Mouse (Mus musculus) ES-Bruce4 (cell line): Measurements from ENCODE around the gene Wdpcp.

Experiments
- CTCF ChIP-seq: IDR thresholded peaks from one replicate; pipeline ENCODE4 v1.8.1; 2011; ENCODE audit warnings: low read depth, low read length
- POLR2A ChIP-seq: IDR thresholded peaks from one replicate; pipeline ENCODE4 v1.8.1; 2011; ENCODE audit warnings: low read length; ENCODE audit not compliant: insufficient read depth

GRCm38 (mm10) chr11:21868675-21869074 lies 296.6 kb downstream of the Wdpcp start:
- TF ChIP-seq CTCF: no peak
- no peak for TF ChIP-seq POLR2A
